Mouse (Mus musculus) bone marrow, adult 2 months (tissue): ENCODE data around the gene Wipi1. TPM values are rescaled to one million over a fixed set of nuclear protein-coding genes. Genes with fewer than 3 reads are reported as not detected.

Source experiments
- H3K27ac ChIP-seq: fragments of 200-500 bp; 2 replicates; pipeline ENCODE4 v1.5.1; 2012; ENCODE audit warnings: low read depth, mild to moderate bottlenecking, control low read depth, inconsistent platforms, low read length; ENCODE audit not compliant: control insufficient read depth, poor library complexity, insufficient read depth
- H3K4me1 ChIP-seq: fragments of 200-500 bp; 2 replicates; pipeline ENCODE4 v1.6.1; 2011; ENCODE audit warnings: low read length; ENCODE audit not compliant: control insufficient read depth, insufficient read depth
- H3K4me3 ChIP-seq: fragments of 200-500 bp; replicated peaks from 2 replicates; pipeline ENCODE3; 2011; ENCODE audit warnings: mild to moderate bottlenecking, low read depth, low read length, control low read depth; ENCODE audit not compliant: control insufficient read depth
- CTCF ChIP-seq: fragments of 200-500 bp; IDR thresholded peaks from 2 replicates; pipeline ENCODE4 v1.5.1; 2011; ENCODE audit warnings: low read length, control low read depth; ENCODE audit not compliant: control insufficient read depth, insufficient read depth
- POLR2A ChIP-seq: fragments of 200-500 bp; IDR thresholded peaks from 2 replicates; pipeline ENCODE4 v1.6.1; 2011; ENCODE audit warnings: low read depth, mild to moderate bottlenecking, control low read depth, low read length, borderline replicate concordance; ENCODE audit not compliant: control insufficient read depth
- WGBS: fragments of 180-500 bp; shearing (Covaris S2); methylation state at CpG from one replicate; pipeline ENCODE4 v1.1.7; 2018; 5-methylcytosine and 5-hydroxymethylcytosine counted together
- polyA plus RNA-seq: library from polyadenylated mRNA; stranded (reverse); fragments of >200 nt; gene quantifications from 2 replicates; pipeline ENCODE4 v1.2.4, GENCODE M21; 2011; ENCODE audit warnings: low replicate concordance; ENCODE audit not compliant: missing spikeins, insufficient read depth, insufficient read length

Gene Wipi1
- polyA plus RNA-seq, 1 experiment = 13.3 TPM

DNA sequence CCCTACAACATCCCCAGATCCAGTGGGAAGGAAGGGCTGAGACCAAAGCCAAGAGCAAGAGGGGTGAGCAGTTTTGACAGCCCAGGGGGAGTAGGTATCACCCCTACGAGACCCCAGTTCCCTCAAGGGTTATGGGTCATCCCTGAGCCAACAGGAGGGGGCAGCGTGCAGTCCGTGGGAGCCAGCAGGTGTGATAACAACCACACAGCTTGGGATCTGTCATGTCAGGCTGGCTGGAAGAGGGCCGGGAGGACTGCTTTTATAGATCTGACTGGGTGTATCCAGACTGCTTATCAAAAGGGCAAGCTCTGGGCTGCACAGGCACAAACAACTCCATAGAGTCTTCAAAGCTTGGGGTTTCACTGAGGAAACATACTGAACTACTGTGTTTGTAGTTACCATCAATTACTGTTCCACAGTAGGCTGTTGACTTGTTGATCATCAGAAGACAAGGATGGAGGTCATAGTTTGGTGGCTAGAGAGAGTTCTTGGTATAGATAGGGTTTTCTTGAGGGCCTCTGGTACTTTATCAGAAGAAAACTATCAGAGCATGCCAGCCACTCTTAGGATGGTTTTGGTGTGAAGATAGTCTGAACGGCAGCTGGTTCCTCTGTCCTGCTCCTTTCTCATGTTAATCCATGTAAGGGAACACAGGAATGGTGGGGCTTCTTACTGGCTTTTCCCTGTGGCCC, 62.0 kb downstream of the Wipi1 start:
- TF ChIP-seq CTCF (peak; percentile 43; the same call in 1 of the 2 replicates), POLR2A (0 out of 2 replicates have a peak, but pooled peaks have one; percentile 25)
- Histone ChIP-seq H3K4me3 (no peak overlapping the region), H3K27ac (peak overlapping the region; percentile 87), H3K4me1 (no peaks in the 10 kb centered on the region; the same call in none of the 2 replicates)
- 58% methylated on average over 5 of the region's 5 CpGs for WGBS

DNA sequence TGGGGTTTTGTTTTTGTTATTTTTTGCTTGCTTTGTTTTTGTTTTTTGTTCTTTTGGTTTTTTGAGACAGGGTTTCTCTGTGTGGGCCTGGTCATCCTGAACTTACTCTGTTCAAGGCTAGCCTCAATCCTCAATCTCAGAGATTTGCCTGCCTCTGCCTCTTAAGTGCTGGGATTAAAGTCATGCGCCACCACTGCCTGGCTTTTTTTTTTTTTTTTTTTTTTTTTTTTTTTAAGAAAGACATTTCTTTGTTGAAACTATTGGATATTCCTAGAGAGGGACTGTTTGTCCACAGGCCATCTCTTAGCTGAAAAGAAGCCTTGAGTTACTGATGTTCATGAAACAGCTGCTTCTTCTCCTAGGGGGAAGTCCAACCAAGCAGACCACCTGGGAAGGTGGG, 64.1 kb downstream of the Wipi1 start:
- Histone ChIP-seq H3K4me3 (no peak overlapping the region), H3K4me1 (no peaks in the 10 kb centered on the region; the same call in none of the 2 replicates), H3K27ac (no peak overlapping the region)
- TF ChIP-seq CTCF = no peak
- TF ChIP-seq POLR2A = no peak
- whole genome bisulfite sequencing = 83% methylated on average over 1 of the region's 1 CpGs

DNA sequence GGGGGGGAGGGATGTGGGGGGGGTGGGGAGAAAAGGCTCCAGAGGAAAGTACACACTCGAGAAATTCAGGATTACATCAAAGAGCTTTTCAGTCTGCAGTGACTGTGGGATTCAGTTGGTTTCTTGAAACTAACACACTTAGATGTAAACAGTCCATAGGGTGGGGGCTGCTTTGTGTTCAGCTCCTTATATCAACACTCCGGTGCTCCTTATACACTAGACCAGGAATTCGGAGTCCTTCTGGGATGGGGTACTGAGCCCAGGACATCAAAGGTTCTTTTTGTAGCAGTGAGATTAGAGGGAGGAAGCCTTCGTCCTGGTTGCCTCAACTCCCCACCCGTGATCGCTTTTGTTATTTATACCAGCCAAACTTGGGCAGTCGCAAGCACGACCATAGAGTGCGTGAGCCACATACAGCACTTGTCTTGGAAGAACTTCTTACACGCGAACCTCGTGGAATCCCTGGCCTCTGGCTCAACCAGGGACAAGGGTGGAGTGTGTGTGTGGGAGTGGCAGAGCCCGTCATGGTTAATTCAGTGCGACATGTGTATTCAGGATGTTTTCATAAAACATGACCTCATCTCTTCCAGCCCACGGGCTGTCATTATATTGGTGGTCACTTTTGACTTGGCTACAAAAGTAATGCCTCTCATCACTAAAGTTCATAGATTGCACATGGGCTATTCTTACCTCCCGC, 65.3 kb downstream of the Wipi1 start:
- TF ChIP-seq CTCF = no peak
- no peak for TF ChIP-seq POLR2A
- H3K4me3 ChIP-seq = no peak overlapping the region
- H3K27ac ChIP-seq = no peak overlapping the region
- no peaks in the 10 kb centered on the region; the same call in none of the 2 replicates for H3K4me1 ChIP-seq
- 82% methylated on average over 16 of the region's 16 CpGs for WGBS

DNA sequence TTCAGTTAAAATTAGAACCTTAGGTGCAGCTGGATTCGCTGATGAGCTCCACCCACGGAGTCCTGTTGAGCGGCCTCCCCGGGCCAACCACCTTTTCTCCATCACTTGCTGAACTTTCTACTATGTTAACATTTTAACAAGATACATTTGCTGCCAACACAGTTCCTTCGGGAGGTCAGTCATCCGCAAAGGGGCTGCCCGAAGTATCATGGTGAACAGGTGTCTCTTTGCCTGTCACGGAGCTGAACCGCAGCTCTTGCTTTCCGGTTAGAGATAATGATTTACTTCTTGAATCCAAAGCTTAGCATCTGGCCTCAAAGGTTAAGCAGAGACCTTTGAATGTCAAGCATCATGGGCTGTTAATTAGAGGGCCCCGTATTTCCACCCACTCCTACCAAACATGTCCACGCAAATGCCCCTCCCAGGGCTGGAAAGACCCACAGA, 66.0 kb downstream of the Wipi1 start:
- no peak overlapping the region for H3K4me3 ChIP-seq
- no peaks in the 10 kb centered on the region; the same call in none of the 2 replicates for H3K4me1 ChIP-seq
- peak overlapping the region; percentile 33 for H3K27ac ChIP-seq
- WGBS = 66% methylated on average over 12 of the region's 12 CpGs
- TF ChIP-seq POLR2A (no peak), CTCF (no peak)

DNA sequence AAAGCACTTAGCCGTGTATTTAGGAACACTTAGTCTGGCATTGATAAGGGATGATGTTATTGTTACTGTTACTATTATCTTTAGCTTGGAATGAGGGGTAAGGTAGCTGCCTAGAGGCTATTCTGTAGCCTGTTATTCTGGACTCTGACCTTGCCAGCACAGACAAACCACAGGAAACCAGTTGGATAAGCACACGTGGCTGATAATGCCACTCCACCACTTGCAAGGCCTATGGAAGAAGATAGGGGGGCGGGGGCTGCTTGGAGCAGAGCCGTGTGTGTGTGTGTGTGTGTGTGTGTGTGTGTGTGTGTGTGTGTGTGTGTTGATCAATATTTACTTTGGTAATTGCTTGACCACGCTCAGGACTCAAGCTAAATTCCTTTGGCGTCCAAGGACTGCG, 66.5 kb downstream of the Wipi1 start:
- H3K27ac ChIP-seq = peak overlapping the region; percentile 33
- H3K4me3 ChIP-seq = no peak overlapping the region
- no peaks in the 10 kb centered on the region; the same call in none of the 2 replicates for H3K4me1 ChIP-seq
- TF ChIP-seq CTCF = no peak
- TF ChIP-seq POLR2A = no peak
- 50% methylated on average over 7 of the region's 7 CpGs for WGBS

DNA sequence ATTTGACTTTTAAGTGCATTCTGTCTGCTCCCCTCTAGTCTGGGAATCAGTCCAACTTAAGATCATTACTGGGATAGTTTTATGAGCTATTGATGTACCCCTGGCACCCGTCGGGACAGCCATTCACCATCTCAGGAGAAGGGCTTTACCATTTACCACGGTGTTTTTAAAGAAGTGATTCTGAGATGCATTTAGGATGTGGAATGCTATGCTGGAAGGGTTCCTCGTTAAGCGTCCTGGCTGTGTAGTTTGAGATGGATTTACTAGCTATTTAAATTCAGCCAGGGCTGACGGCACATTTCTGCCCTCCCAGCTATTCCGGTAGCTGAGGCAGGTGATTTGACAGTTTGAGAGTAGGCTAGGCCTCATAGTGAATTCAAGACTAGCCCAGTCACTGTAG, 67.3 kb downstream of the Wipi1 start:
- 82% methylated on average over 7 of the region's 7 CpGs for WGBS
- H3K27ac ChIP-seq = no peak overlapping the region
- H3K4me3 ChIP-seq = no peak overlapping the region
- no peak for TF ChIP-seq POLR2A
- no peak for TF ChIP-seq CTCF
- H3K4me1 ChIP-seq = no peaks in the 10 kb centered on the region; the same call in none of the 2 replicates

DNA sequence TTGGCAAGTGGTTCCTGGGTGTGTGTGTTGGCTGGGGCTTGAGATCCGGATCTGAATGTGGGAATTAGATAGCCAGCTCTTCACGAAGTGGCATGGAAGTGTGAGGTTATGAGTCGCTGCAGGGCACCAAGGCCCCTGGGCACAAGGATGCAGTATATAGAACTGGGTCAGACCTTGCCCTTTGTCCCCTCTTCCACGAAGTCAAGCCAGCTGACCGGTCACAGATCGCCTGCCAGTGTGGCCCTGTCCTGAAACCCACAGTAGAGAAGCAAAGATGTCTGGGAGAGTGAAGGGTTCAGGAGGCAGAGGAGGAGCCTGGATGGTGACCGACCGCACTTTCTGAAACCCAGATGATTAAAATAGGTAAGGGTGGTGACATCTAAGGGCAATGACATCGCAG, 68.3 kb downstream of the Wipi1 start:
- WGBS = 88% methylated on average over 9 of the region's 9 CpGs
- Histone ChIP-seq H3K4me1 (no peaks in the 10 kb centered on the region; the same call in none of the 2 replicates), H3K4me3 (no peak overlapping the region), H3K27ac (no peak overlapping the region)
- TF ChIP-seq CTCF (no peak), POLR2A (no peak)

DNA sequence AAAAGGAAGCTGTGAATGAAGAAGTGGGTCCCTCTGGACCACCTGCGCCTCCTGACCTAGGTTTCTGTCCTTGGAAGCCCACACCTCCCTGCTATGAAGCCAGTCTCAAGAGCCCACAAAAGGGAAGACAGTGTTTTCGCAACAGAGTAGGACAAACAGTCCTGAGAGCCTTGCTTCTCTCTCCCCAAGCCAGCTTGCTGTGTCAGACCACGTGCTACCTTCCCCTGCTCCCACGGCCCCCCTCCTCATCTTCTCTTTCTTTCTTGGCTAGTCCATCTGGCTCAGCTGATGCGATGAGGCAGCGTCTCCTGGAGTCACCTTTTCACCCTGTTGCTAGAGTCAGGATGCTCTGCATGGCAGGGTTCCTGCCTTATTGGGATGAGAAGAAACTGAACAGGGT, 72.5 kb downstream of the Wipi1 start:
- no peak overlapping the region for H3K27ac ChIP-seq
- 39% methylated on average over 6 of the region's 6 CpGs for WGBS

DNA sequence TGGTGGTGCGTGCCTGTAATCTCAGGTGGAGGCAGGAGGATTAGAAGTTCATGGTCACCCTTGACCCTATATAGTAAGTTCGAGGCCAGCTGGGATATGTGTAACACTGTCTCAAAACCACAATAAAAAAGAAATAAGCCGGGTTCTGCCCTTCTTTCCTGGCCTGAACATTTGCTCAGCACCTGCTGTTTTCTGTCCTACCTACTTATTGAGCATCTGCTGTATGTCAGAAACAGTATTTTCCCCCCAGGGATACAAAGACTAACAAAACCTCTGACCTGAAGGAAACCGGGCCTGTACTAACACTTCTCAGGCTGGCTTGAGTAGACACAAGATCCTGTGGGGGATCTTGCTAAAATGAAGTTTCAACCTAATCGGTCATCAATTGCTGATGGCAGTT, 74.8 kb downstream of the Wipi1 start:
- H3K4me1 ChIP-seq = no peaks in the 10 kb centered on the region; the same call in 1 of the 2 replicates
- TF ChIP-seq POLR2A (no peak), CTCF (no peak)
- WGBS = 79% methylated on average over 5 of the region's 5 CpGs
- H3K4me3 ChIP-seq = no peak overlapping the region
- H3K27ac ChIP-seq = no peak overlapping the region

More for the DNA sequence above, 72.5 kb downstream of the Wipi1 start:
- no peak overlapping the region for H3K4me3 ChIP-seq
- H3K4me1 ChIP-seq = no peaks in the 10 kb centered on the region; the same call in 1 of the 2 replicates
- TF ChIP-seq POLR2A = no peak
- no peak for TF ChIP-seq CTCF
